Mouse (Mus musculus): ENCODE measurements around the gene Pgm5. TPM values are rescaled to one million over a fixed set of nuclear protein-coding genes. Genes with fewer than 3 reads are reported as not detected.

Gene Pgm5
- polyA plus RNA-seq, 1 experiment, result 3.4 TPM

Other genes with a start within 250 kb of the Pgm5 start
- gene Tmem252, start 187.8 kb downstream of the Pgm5 start, polyA plus RNA-seq (2012; rRNA removed), result 0.34 and 0.44 TPM in 2 replicates
- gene Gm10053, start 13.8 kb upstream of the Pgm5 start, polyA plus RNA-seq (2012; rRNA removed), result 104 and 113 TPM in 2 replicates
- gene Foxd4, start 39.3 kb upstream of the Pgm5 start, polyA plus RNA-seq (2012; rRNA removed), result not detected in 2 replicates
- gene Cbwd1, start 99.8 kb upstream of the Pgm5 start, polyA plus RNA-seq (2012; rRNA removed), result 11.3 and 15.9 TPM in 2 replicates
- 1.4 and 2.1 TPM in 2 replicates for gene Dock8, start 137.7 kb upstream of the Pgm5 start, polyA plus RNA-seq (2012; rRNA removed)